Mouse (Mus musculus) testis, adult 2 months (tissue): ENCODE results near the gene Fndc8. TPM values are rescaled to one million over a fixed set of nuclear protein-coding genes. Genes with fewer than 3 reads are reported as not detected.

Experiments
- H3K27ac ChIP-seq: fragments of 200-500 bp; 2 replicates; pipeline ENCODE4 v1.5.1; 2012; ENCODE audit warnings: low read depth, low read length; ENCODE audit not compliant: control insufficient read depth, insufficient read depth
- H3K27me3 ChIP-seq: fragments of 200-500 bp; 2 replicates; pipeline ENCODE4 v1.6.1; 2012; ENCODE audit warnings: mild to moderate bottlenecking, low read length, moderate library complexity; ENCODE audit not compliant: control insufficient read depth, insufficient read depth
- H3K36me3 ChIP-seq: fragments of 200-500 bp; 2 replicates; pipeline ENCODE4 v1.6.1; 2012; ENCODE audit warnings: mild to moderate bottlenecking, low read length; ENCODE audit not compliant: control insufficient read depth, insufficient read depth
- H3K4me1 ChIP-seq: fragments of 200-500 bp; 2 replicates; pipeline ENCODE4 v1.6.1; 2012; ENCODE audit warnings: low read length; ENCODE audit not compliant: control insufficient read depth, insufficient read depth
- H3K4me3 ChIP-seq: fragments of 200-500 bp; 2 replicates; pipeline ENCODE4 v1.5.1; 2012; ENCODE audit warnings: low read depth, mild to moderate bottlenecking, low read length, moderate library complexity, mixed read lengths; ENCODE audit not compliant: control insufficient read depth
- CTCF ChIP-seq: fragments of 200-500 bp; IDR thresholded peaks from 2 replicates; pipeline ENCODE4 v1.5.1; 2012; ENCODE audit warnings: low read depth, mild to moderate bottlenecking, inconsistent platforms, low read length, moderate library complexity; ENCODE audit not compliant: control insufficient read depth, insufficient read depth, insufficient replicate concordance
- POLR2A ChIP-seq: fragments of 200-500 bp; IDR thresholded peaks from 2 replicates; pipeline ENCODE4 v1.6.1; 2012; ENCODE audit warnings: low read depth, mild to moderate bottlenecking, inconsistent platforms, low read length, moderate library complexity; ENCODE audit not compliant: control insufficient read depth
- polyA plus RNA-seq: library from polyadenylated mRNA; depleted of rRNA; stranded (reverse); fragments of >200 nt; gene quantifications from 2 replicates; pipeline ENCODE4 v1.2.3, GENCODE M21; 2012

Fndc8 gene
- polyA plus RNA-seq, 1 experiment: 144 TPM

DNA sequence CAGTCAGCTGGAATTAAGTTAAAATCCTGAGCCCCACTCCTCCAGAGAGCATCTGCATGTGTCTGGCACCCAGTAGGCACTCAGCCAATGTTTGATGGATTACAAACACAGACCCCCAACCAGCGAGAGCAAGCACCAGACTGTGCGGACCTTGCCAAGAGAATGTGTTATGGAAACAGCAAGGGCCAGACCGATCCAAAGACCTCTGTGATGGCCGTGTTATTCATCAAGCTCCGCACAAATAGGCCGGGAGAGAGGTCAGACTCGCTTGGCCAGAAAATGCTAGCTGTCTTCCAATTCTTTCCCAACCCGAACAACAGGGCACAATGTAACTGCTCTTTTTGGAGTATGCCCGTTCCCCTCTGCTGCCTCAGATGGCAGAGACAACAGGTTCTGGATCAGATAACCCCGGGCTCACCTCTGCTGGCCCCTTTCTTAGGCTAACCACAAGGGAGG, 3.4 kb upstream of the Fndc8 start:
- H3K4me3 ChIP-seq: peak overlapping the region; percentile 16
- no peak for TF ChIP-seq POLR2A
- TF ChIP-seq CTCF: no peak
- no peak overlapping the region; the same call in 1 of the 2 replicates for H3K27ac ChIP-seq

DNA sequence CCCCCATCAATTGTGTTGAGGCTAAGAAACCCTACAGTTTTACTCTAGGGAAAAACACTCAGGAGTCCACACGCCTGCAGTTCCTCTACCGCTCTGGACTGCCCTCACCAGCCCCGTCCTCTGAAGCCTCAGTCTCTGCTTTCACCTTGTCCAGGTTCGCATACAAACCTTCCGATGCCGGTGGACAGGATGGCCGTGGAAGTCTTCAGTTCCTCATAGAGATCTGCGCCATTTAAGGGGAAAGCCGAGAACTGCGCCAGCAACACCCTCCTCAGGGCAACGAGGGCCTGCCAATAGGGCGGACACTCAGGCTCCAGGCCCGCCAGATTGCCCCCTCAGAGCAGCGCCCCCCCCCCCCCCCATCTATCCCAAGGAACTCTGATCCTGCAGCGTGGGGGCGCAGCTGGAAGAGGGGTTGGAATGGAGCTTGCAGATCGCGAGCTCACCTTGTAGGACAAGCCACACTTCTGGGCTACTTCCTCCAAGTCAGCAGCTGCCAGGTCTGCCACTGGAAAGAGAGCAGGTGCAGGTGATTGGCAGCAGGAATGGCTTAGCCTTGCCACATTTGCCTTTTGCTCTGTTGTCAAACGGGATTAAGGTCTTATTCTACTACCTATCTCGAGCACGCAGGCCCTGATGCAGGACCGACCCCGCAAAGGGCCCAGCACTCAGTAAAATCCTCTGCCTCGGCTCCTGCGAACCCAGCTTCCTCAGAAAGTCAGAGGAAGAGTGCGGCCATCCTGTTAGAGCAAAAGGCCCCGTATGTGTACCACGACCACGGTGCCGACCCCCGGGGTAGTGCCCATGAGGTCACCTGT, 2.2 kb upstream of the Fndc8 start:
- no peaks in the 10 kb centered on the region for H3K27me3 ChIP-seq
- peak overlapping the region; percentile 1; the same call in 1 of the 2 replicates for H3K27ac ChIP-seq
- H3K4me3 ChIP-seq: peak overlapping the region; percentile 85
- TF ChIP-seq CTCF: no peak
- TF ChIP-seq POLR2A: no peak
- H3K4me1 ChIP-seq: peaks cover 2% of the 10 kb centered on the region; the same call in 1 of the 2 replicates
- H3K36me3 ChIP-seq: no peaks in the 10 kb centered on the region

More for the DNA sequence above, 3.4 kb upstream of the Fndc8 start:
- Histone ChIP-seq H3K4me1 (peaks cover 2% of the 10 kb centered on the region; the same call in 1 of the 2 replicates), H3K27me3 (no peaks in the 10 kb centered on the region), H3K36me3 (no peaks in the 10 kb centered on the region)

DNA sequence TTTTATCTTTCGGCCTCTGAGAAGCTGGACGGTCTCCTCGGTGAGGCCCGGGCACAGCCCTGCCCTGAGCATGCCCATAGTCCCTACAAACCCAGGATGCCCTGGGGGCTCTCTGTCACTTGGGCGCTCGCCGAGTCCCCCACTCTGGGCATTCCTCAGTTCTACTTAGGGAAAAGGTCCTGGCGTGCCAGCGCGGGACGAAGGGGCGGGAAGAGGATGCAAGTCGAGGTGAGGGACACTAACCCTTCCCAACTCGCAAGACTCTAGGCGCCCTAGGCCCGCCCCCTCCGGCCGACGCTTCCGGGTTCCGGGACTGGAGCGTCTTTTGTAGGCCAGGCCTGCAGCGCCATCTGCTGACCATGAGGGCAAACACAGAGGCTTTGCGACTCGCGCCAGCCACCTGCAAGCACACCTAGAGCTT, 1.6 kb upstream of the Fndc8 start, which contains the start of gene Rad51d:
TSS of gene Rad51d (minus strand) at position 273 of the 421 bp plus-strand sequence.
- H3K27ac ChIP-seq: peak within 1 kb of the TSS; percentile 1; the same call in 1 of the 2 replicates
- H3K4me3 ChIP-seq: peak within 1 kb of the TSS; percentile 85
- no peaks in the 10 kb centered on the region for H3K27me3 ChIP-seq
- TF ChIP-seq CTCF (peak; percentile 92; the same call in 1 of the 2 replicates), POLR2A (peak; percentile 78)
- no peaks in the 10 kb centered on the region for H3K36me3 ChIP-seq
- H3K4me1 ChIP-seq: peaks cover 2% of the 10 kb centered on the region; the same call in 1 of the 2 replicates

DNA sequence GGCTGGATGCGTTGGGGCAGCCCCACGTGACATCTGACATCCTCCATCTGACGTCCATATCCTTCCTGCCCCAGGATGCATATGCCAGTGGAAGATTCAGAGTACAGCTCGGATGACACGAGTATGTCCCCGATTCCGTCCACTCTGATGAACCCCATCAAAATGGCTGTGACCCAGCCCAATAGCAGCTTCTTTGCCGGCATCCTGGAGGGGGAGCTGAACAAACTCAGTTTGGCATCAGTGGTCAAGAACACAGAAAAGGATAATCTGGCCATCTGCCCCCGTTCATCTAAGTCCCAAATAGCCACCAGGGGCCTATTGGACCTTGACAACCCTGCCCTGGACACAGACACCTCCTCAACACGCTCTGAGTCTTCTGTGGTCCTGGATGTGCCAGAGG, 5.6 kb downstream of the Fndc8 start:
- TF ChIP-seq CTCF (no peak), POLR2A (no peak)
- Histone ChIP-seq H3K36me3 (no peaks in the 10 kb centered on the region), H3K4me1 (no peaks in the 10 kb centered on the region), H3K27me3 (no peaks in the 10 kb centered on the region), H3K27ac (no peak overlapping the region), H3K4me3 (no peak overlapping the region)

DNA sequence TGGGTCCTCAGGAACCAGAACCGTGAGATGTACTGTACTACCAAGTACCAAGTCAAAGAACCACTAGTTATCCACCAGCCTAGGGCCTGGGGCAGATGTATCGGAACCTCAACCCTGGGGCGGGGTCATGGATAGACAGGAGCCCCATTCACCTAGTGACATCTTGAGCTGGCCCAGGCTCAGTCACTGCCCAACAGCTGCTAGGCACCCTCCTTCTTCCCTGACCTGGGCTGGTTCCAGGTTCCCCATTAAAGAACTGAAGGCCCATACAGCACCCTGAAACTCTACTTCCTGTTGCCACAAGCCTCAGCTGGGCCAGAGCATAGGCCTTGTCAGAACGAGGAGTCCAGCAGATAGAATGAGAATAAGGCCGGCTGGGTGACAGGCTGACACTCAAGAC, 7.8 kb downstream of the Fndc8 start:
- Histone ChIP-seq H3K4me3 (no peak overlapping the region), H3K36me3 (no peaks in the 10 kb centered on the region; the same call in 1 of the 2 replicates)
- TF ChIP-seq CTCF (no peak), POLR2A (no peak)

DNA sequence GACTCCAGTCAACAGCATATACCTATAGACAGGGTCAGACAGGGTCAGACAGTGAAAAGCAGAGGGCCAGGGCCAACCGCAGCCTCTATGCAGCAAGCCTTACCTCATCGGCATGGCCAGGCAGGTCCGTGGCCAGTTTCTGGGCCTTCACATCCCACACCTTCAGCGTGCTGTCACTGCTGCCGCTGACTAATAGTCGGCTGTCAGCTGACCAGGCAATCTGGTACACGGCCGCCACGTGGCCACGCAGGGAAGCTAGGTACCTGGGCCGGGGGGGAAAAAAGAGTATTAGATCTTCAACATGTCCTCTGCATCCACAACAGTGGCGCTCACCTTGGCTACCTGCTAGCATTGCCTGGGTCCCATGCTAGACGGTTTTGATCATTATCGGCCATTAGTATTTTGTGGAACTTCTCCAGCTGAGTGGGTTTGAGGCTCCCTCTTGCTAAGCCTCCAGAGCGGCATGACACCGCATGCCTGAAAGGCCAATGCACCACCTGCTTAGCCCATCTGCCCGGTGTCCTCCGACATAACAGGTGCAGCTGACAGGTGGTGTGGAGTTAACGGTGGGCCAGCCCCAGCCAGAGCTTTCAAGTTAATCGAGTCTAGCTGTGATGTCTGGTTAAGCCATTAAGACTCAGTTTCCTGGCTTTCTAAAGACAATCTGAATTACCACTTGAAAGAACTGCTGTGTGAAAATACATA, 9.8 kb downstream of the Fndc8 start:
- TF ChIP-seq POLR2A: no peak
- TF ChIP-seq CTCF: no peak
- Histone ChIP-seq H3K4me1 (no peaks in the 10 kb centered on the region), H3K36me3 (no peaks in the 10 kb centered on the region; the same call in 1 of the 2 replicates), H3K27me3 (no peaks in the 10 kb centered on the region), H3K27ac (no peak overlapping the region), H3K4me3 (no peak overlapping the region)

More for the DNA sequence above, 7.8 kb downstream of the Fndc8 start:
- no peaks in the 10 kb centered on the region for H3K27me3 ChIP-seq
- no peak overlapping the region for H3K27ac ChIP-seq
- H3K4me1 ChIP-seq: no peaks in the 10 kb centered on the region

DNA sequence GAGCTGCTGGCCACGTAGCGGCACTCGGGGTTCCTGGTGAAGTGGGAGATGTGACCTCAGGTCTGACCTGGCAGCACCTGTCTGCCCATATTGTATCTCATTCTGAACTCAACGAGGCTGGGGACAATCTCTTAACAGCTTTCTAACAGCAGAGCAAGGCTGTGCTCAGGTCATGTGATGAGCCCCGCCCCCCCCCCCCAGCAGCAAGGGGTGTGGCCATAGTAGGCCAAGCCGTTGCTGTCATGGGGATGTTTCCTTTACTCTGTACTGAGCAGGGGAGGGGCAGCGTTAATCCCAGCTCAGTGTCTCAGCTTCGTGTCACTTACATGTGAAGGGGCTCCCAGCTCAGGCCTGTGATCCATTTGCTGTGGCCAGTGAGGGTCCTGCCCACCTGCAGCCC, 13.0 kb downstream of the Fndc8 start:
- H3K27ac ChIP-seq: no peak overlapping the region
- H3K4me1 ChIP-seq: peaks cover 9% of the 10 kb centered on the region
- no peak overlapping the region for H3K4me3 ChIP-seq
- H3K36me3 ChIP-seq: no peaks in the 10 kb centered on the region; the same call in 1 of the 2 replicates
- H3K27me3 ChIP-seq: no peaks in the 10 kb centered on the region
- TF ChIP-seq CTCF (no peak), POLR2A (no peak)
